ENCODE assay signal across 13 mouse cellular contexts in the genomic region with DNA sequence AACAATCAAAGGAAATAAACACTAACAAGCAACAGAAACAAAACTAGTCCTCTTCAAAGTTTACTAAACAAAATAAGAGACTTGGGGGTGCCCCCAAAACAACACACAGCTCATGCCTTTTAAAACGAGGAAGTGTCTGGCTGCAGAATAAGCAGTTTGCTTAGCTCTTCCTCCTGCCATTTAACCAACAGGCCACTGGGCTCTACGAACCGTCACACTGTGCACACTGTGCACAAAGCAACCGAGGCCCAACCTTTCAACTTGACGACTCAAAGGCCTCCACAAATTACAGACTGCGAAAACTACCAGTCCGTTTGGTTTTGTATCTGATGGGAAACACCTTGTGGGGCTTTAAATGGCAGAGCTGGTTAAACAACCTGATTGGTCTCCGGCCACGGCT. TPM values are rescaled to one million over a fixed set of nuclear protein-coding genes. Genes with fewer than 3 reads are reported as not detected.
A peak's percentile ranks its signal among the peaks of the same experiment; 100 is the strongest.
DNase-seq lines count a peak whose midpoint lies in the region; ATAC-seq and TF ChIP-seq lines count a peak whose summit lies in the region.
"Had no signal": no experiment of that assay in that cellular context is flagged by ENCODE, and none has a peak within 500 bp of the region (broad histone marks: within the 10 kb centered on the region; RNA-seq: fewer than 3 reads in every experiment).

No protein-coding gene starts in this region.

- no peaks in the 10 kb centered on the region for H3K9me3 ChIP-seq in liver, embryonic 16.5 days (replicated peaks; ENCODE audit: control insufficient read depth, low read length)
- H3K9me3 ChIP-seq in stomach, postnatal 0 days (ENCODE audit: control insufficient read depth, low read length), result no peaks in the 10 kb centered on the region

- peak overlapping the region; percentile 98 for H3K9ac ChIP-seq in liver, embryonic 16.5 days (ENCODE audit: low read depth, low read length)
- H3K9ac ChIP-seq in stomach, postnatal 0 days (ENCODE audit: low read length), result no peak overlapping the region

- H3K27me3 ChIP-seq in spleen, adult 2 months (ENCODE audit: control insufficient read depth, insufficient read depth, low read length), result no peaks in the 10 kb centered on the region
- no peaks in the 10 kb centered on the region for H3K27me3 ChIP-seq in liver, embryonic 16.5 days (ENCODE audit: control insufficient read depth, insufficient read depth, low read depth, low read length)
- no peaks in the 10 kb centered on the region for H3K27me3 ChIP-seq in stomach, postnatal 0 days (ENCODE audit: control insufficient read depth, insufficient read depth, low read length)

- no peak for TF ChIP-seq EP300 in stomach, postnatal 0 days (optimal IDR thresholded peaks at IDR 0.05)

- no peak for ATAC-seq in liver, embryonic 16.5 days (ENCODE audit: low read depth)
- ATAC-seq in stomach, postnatal 0 days (ENCODE audit: low FRiP score, low TSS enrichment), result no peak
- no peak for ATAC-seq in inflammation-experienced regulatory T-cells, adult 6 months

- no peak for TF ChIP-seq POLR2A in spleen, adult 2 months (IDR thresholded peaks at IDR 0.05; ENCODE audit: low read depth, low read length)
- TF ChIP-seq POLR2A in bone marrow macrophage, adult 2 months (IDR thresholded peaks at IDR 0.05; ENCODE audit: borderline replicate concordance, low read depth, low read length), result no peak

- H3K36me3 ChIP-seq in spleen, adult 2 months (ENCODE audit: control insufficient read depth, insufficient read depth, low read length), result 0 out of 2 replicates have a peak, but pooled peaks cover 1% of the 10 kb centered on the region
- H3K36me3 ChIP-seq in liver, embryonic 16.5 days (ENCODE audit: control insufficient read depth, insufficient read depth), result peaks cover 17% of the 10 kb centered on the region
- H3K36me3 ChIP-seq in stomach, postnatal 0 days (ENCODE audit: control insufficient read depth, insufficient read depth, low read length), result no peaks in the 10 kb centered on the region

- H3K4me1 ChIP-seq in spleen, adult 2 months (ENCODE audit: control insufficient read depth, insufficient read depth, insufficient read length), result peaks cover 13% of the 10 kb centered on the region; the same call in 1 of the 2 replicates
- H3K4me1 ChIP-seq in bone marrow macrophage, adult 2 months (ENCODE audit: control insufficient read depth, insufficient read depth, low read length), result peaks cover 32% of the 10 kb centered on the region
- peaks cover 59% of the 10 kb centered on the region for H3K4me1 ChIP-seq in liver, embryonic 16.5 days (ENCODE audit: control insufficient read depth, low read depth, low read length)
- H3K4me1 ChIP-seq in stomach, postnatal 0 days (replicated peaks; ENCODE audit: control insufficient read depth, insufficient read depth), result no peaks in the 10 kb centered on the region

- DNase-seq in spleen, adult 2 months (ENCODE audit: low read depth in 1 of 2, low spot score in 2 of 2), result peak in 1 of 2 experiments; percentile 35
- DNase-seq in spleen, adult 12 weeks (ENCODE audit: low spot score), result no peak
- no peak for DNase-seq in stomach, postnatal 0 days (ENCODE audit: low spot score)
- no peak for DNase-seq in urinary bladder, adult 2 months (ENCODE audit: low spot score)
- DNase-seq in gastrocnemius, postnatal 25 days, result no peak
- DNase-seq: adrenal gland, adult 2 months; kidney, adult 8-10 months; lung, adult 2 months had no signal

- peak overlapping the region; percentile 96 for H3K4me2 ChIP-seq in liver, embryonic 16.5 days (ENCODE audit: low read depth, low read length)
- no peak overlapping the region for H3K4me2 ChIP-seq in stomach, postnatal 0 days (replicated peaks; ENCODE audit: low read depth)

- WGBS in spleen, adult 2 months, result 23% methylated on average over 9 of the region's 9 CpGs
- 19% methylated on average over 9 of the region's 9 CpGs for WGBS in liver, embryonic 16.5 days (ENCODE audit: insufficient replicate concordance)
- 51% methylated on average over 9 of the region's 9 CpGs for WGBS in stomach, postnatal 0 days

- TF ChIP-seq CTCF in spleen, adult 2 months (IDR thresholded peaks at IDR 0.05; ENCODE audit: extremely low read depth, insufficient read depth, insufficient read length, insufficient replicate concordance), result no peak
- no peak for TF ChIP-seq CTCF in bone marrow macrophage, adult 2 months (IDR thresholded peaks at IDR 0.05; ENCODE audit: low read depth, low read length)
- no peak for TF ChIP-seq CTCF in stomach, postnatal 0 days (IDR thresholded peaks at IDR 0.05; ENCODE audit: low read depth)

- no peak overlapping the region; the same call in none of the 2 replicates for H3K4me3 ChIP-seq in spleen, adult 2 months (ENCODE audit: extremely low read depth, insufficient read depth, insufficient read length)
- peak overlapping the region; percentile 64 for H3K4me3 ChIP-seq in bone marrow macrophage, adult 2 months (ENCODE audit: insufficient read depth, low read length)
- peak overlapping the region; percentile 89 for H3K4me3 ChIP-seq in liver, embryonic 16.5 days (ENCODE audit: low read depth, low read length)
- H3K4me3 ChIP-seq in stomach, postnatal 0 days (ENCODE audit: low read depth, low read length), result no peak overlapping the region

- H3K27ac ChIP-seq in spleen, adult 2 months (ENCODE audit: insufficient read depth, low read length), result peak overlapping the region; percentile 62
- peak overlapping the region; percentile 72 for H3K27ac ChIP-seq in bone marrow macrophage, adult 2 months (ENCODE audit: insufficient read depth, low read depth, low read length)
- peak overlapping the region; percentile 97 for H3K27ac ChIP-seq in liver, embryonic 16.5 days (ENCODE audit: low read length)
- H3K27ac ChIP-seq in stomach, postnatal 0 days (replicated peaks), result peak overlapping the region; percentile 35; the same call in 1 of the 2 replicates

RNA-seq across cellular contexts. Expression of gene Arsg, which starts 3.0 kb away (rescaled TPM):
- polyA plus RNA-seq in spleen, adult 2 months (2012; rRNA removed), result 4.1 and 5.1 TPM in 2 replicates
- polyA plus RNA-seq in bone marrow macrophage, adult 2 months (2012; ENCODE audit: insufficient read depth, insufficient read length, missing spikeins), result 3.7 and 4.4 TPM in 2 replicates
- polyA plus RNA-seq in liver, embryonic 16.5 days (2015; fragmentation: Nextera tagmentation; extraction: Ambion mirVana), result 3.2 and 3.8 TPM in 2 replicates
- polyA plus RNA-seq in stomach, postnatal 0 days (2015; fragmentation: Nextera tagmentation; extraction: Ambion mirVana), result 3.2 and 3.5 TPM in 2 replicates
- 6.7 and 7.0 TPM in 2 replicates for polyA plus RNA-seq in urinary bladder, adult 2 months (2012; rRNA removed)
- polyA plus RNA-seq in inflammation-experienced regulatory T-cells, adult 6 months (2017; shearing (Covaris generic)), result 1 to 10 TPM; 1.8 to 8.0 (median 4.6) TPM
- total RNA-seq in gastrocnemius, postnatal 25 days (2021), result 1 to 10 TPM; 2.6 to 4.7 TPM

RNA-seq across cellular contexts. Expression of gene Slc16a6, which starts 3.2 kb away (rescaled TPM):
- polyA plus RNA-seq in spleen, adult 2 months (2012; rRNA removed), result 7.4 and 9.8 TPM in 2 replicates
- polyA plus RNA-seq in bone marrow macrophage, adult 2 months (2012; ENCODE audit: insufficient read depth, insufficient read length, missing spikeins), result 32.6 and 38.7 TPM in 2 replicates
- 32.0 and 33.4 TPM in 2 replicates for polyA plus RNA-seq in liver, embryonic 16.5 days (2015; fragmentation: Nextera tagmentation; extraction: Ambion mirVana)
- 10.4 and 11.9 TPM in 2 replicates for polyA plus RNA-seq in stomach, postnatal 0 days (2015; fragmentation: Nextera tagmentation; extraction: Ambion mirVana)
- 1.2 and 2.4 TPM in 2 replicates for polyA plus RNA-seq in urinary bladder, adult 2 months (2012; rRNA removed)
- polyA plus RNA-seq in inflammation-experienced regulatory T-cells, adult 6 months (2017; shearing (Covaris generic)), result 10 to 100 TPM; 22.4 to 30.5 (median 26.4) TPM
- 10 to 100 TPM in 1 of 2 experiments, 1 to 10 TPM in 1; 7.0 to 11.5 TPM for total RNA-seq in gastrocnemius, postnatal 25 days (2021)

RNA-seq across cellular contexts. Expression of gene Amz2, which starts 44.4 kb away (rescaled TPM):
- 14.4 and 16.5 TPM in 2 replicates for polyA plus RNA-seq in spleen, adult 2 months (2012; rRNA removed)
- 32.5 and 35.5 TPM in 2 replicates for polyA plus RNA-seq in bone marrow macrophage, adult 2 months (2012; ENCODE audit: insufficient read depth, insufficient read length, missing spikeins)
- 10.1 and 11.4 TPM in 2 replicates for polyA plus RNA-seq in liver, embryonic 16.5 days (2015; fragmentation: Nextera tagmentation; extraction: Ambion mirVana)
- polyA plus RNA-seq in stomach, postnatal 0 days (2015; fragmentation: Nextera tagmentation; extraction: Ambion mirVana), result 21.5 and 22.1 TPM in 2 replicates
- polyA plus RNA-seq in urinary bladder, adult 2 months (2012; rRNA removed), result 46.3 and 47.4 TPM in 2 replicates
- polyA plus RNA-seq in inflammation-experienced regulatory T-cells, adult 6 months (2017; shearing (Covaris generic)), result 10 to 100 TPM; 44.8 to 49.1 (median 46.0) TPM
- total RNA-seq in gastrocnemius, postnatal 25 days (2021), result 10 to 100 TPM; 54.0 to 63.0 TPM

RNA-seq across cellular contexts. Expression of gene 9930022D16Rik, which starts 56.5 kb away (rescaled TPM):
- polyA plus RNA-seq in spleen, adult 2 months (2012; rRNA removed), result not detected in 2 replicates
- 0.40 and 0.49 TPM in 2 replicates for polyA plus RNA-seq in bone marrow macrophage, adult 2 months (2012; ENCODE audit: insufficient read depth, insufficient read length, missing spikeins)
- polyA plus RNA-seq in liver, embryonic 16.5 days (2015; fragmentation: Nextera tagmentation; extraction: Ambion mirVana), result not detected in 2 replicates
- not detected in 2 replicates for polyA plus RNA-seq in stomach, postnatal 0 days (2015; fragmentation: Nextera tagmentation; extraction: Ambion mirVana)
- not detected in 2 replicates for polyA plus RNA-seq in urinary bladder, adult 2 months (2012; rRNA removed)
- under 1 TPM; 0.28 to 0.39 (median 0.36) TPM for polyA plus RNA-seq in inflammation-experienced regulatory T-cells, adult 6 months (2017; shearing (Covaris generic))
- not detected for total RNA-seq in gastrocnemius, postnatal 25 days (2021)
- total RNA-seq: adrenal gland, adult 2 months; layer of hippocampus, postnatal 14 days had no signal
- polyA plus RNA-seq: adrenal gland, adult 2 months; gonadal fat pad, adult 2 months; lung, adult 2 months had no signal

Comparison
In these comparisons a context has a peak if more than half of its experiments do, and no peak if none do; other contexts are left out.
1. H3K27ac ChIP-seq: peak in every context shown above with its lines; median percentile 97 in liver, embryonic 16.5 days; 72 in bone marrow macrophage, adult 2 months; 62 in spleen, adult 2 months; 35 in stomach, postnatal 0 days.
2. H3K4me3 ChIP-seq: peak in bone marrow macrophage, adult 2 months (single experiment) and liver, embryonic 16.5 days (single experiment); none in spleen, adult 2 months (single experiment) and stomach, postnatal 0 days (single experiment).